Mouse (Mus musculus): ENCODE results near the gene Tcn2. TPM values are rescaled to one million over a fixed set of nuclear protein-coding genes. Genes with fewer than 3 reads are reported as not detected.
"Not testable (repeated sequence)": the region's sequence is repeated elsewhere in the genome, so short reads cannot be mapped to it uniquely, and the experiment has no call there.

The Tcn2 gene
- total RNA-seq, 2 experiments from 2014 or later, result 15.3 to 15.5 TPM

GRCm38 (mm10) chr11:3933756-3934285, 1.9 kb upstream of the Tcn2 start:
- DNase-seq, result no peak
- intact Hi-C loops (cut with DNase I), result no loop called here

- no peak for DNase-seq
- intact Hi-C loops (cut with DNase I), result no loop called here
Measured at GRCm38 (mm10) chr11:3930931-3931330, 1.0 kb downstream of the Tcn2 start.

GRCm38 (mm10) chr11:3930019-3930418, 1.9 kb downstream of the Tcn2 start:
- intact Hi-C loops (cut with DNase I), result no loop called here
- no peak for DNase-seq

GRCm38 (mm10) chr11:3925916-3926315, 6.0 kb downstream of the Tcn2 start:
- intact Hi-C loops (cut with DNase I), result no loop called here
- no peak for DNase-seq

- no peak for DNase-seq
- intact Hi-C loops (cut with DNase I), result loop anchor here (5.0 kb wide), 1 partner anchor 115 kb away; no protein-coding TSS in a partner anchor
Measured at GRCm38 (mm10) chr11:3922731-3923130, 9.2 kb downstream of the Tcn2 start.

GRCm38 (mm10) chr11:3922115-3922514, 9.8 kb downstream of the Tcn2 start:
- intact Hi-C loops (cut with DNase I), result loop anchor here (5.0 kb wide), 1 partner anchor 115 kb away; no protein-coding TSS in a partner anchor
- DNase-seq, result no peak

- intact Hi-C loops (cut with DNase I), result loop anchor here (5.0 kb wide), 1 partner anchor 114 kb away; no protein-coding TSS in a partner anchor
- DNase-seq, result no peak
Measured at GRCm38 (mm10) chr11:3921281-3921850, 10.6 kb downstream of the Tcn2 start.

- intact Hi-C loops (cut with DNase I), result loop anchor here (5.0 kb wide), 1 partner anchor 113 kb away; no protein-coding TSS in a partner anchor
- no peak for DNase-seq
Measured at GRCm38 (mm10) chr11:3920476-3920875, 11.5 kb downstream of the Tcn2 start.

- DNase-seq, result no peak
- intact Hi-C loops (cut with DNase I), result no loop called here
Measured at GRCm38 (mm10) chr11:3918738-3919137, 13.2 kb downstream of the Tcn2 start.

- intact Hi-C loops (cut with DNase I), result loop anchor here (2.0 kb wide), 1 partner anchor 31 kb away; no protein-coding TSS in a partner anchor
Measured at GRCm38 (mm10) chr11:3914109-3914840, 17.7 kb downstream of the Tcn2 start, which contains the start of gene Slc35e4. Gene Slc35e4 (minus strand): TSS chr11:3914664.

GRCm38 (mm10) chr11:3913316-3914108, 18.4 kb downstream of the Tcn2 start:
- DNase-seq, result peak; percentile 89 to 92
- intact Hi-C loops (cut with DNase I), result loop anchor here (2.0 kb wide), 1 partner anchor 31 kb away; no protein-coding TSS in a partner anchor

More at GRCm38 (mm10) chr11:3914109-3914840, 17.7 kb downstream of the Tcn2 start, which contains the start of gene Slc35e4:
- DNase-seq, result peak; percentile 72 to 79

GRCm38 (mm10) chr11:3912875-3913271, 19.1 kb downstream of the Tcn2 start:
- intact Hi-C loops (cut with DNase I), result no loop called here
- DNase-seq, result peak in 1 of 2 experiments; percentile 50

GRCm38 (mm10) chr11:3912100-3912874, 19.7 kb downstream of the Tcn2 start:
- intact Hi-C loops (cut with DNase I), result no loop called here

GRCm38 (mm10) chr11:3911440-3911839, 20.5 kb downstream of the Tcn2 start:
- DNase-seq; intact Hi-C loops (cut with DNase I): not testable (repeated sequence)

More at GRCm38 (mm10) chr11:3912100-3912874, 19.7 kb downstream of the Tcn2 start:
- DNase-seq, result no peak

GRCm38 (mm10) chr11:3910513-3911310, 21.2 kb downstream of the Tcn2 start:
- peak; percentile 45 to 46 for DNase-seq
- intact Hi-C loops (cut with DNase I), result no loop called here

GRCm38 (mm10) chr11:3909236-3909635, 22.7 kb downstream of the Tcn2 start:
- intact Hi-C loops (cut with DNase I), result no loop called here
- no peak for DNase-seq

GRCm38 (mm10) chr11:3905446-3905845, 26.5 kb downstream of the Tcn2 start:
- intact Hi-C loops (cut with DNase I), result no loop called here
- no peak for DNase-seq

- no peak for DNase-seq
- intact Hi-C loops (cut with DNase I), result no loop called here
Measured at GRCm38 (mm10) chr11:3904673-3905072, 27.3 kb downstream of the Tcn2 start.

GRCm38 (mm10) chr11:3903046-3903445, 28.9 kb downstream of the Tcn2 start:
- intact Hi-C loops (cut with DNase I), result no loop called here
- peak; percentile 61 to 62 for DNase-seq

Data from gastrocnemius, postnatal 36 days (tissue).